11 mouse cellular contexts compared by ENCODE assay signal in genomic region chr1:38939608-38940007, GRCm38 (mm10). TPM values are rescaled to one million over a fixed set of nuclear protein-coding genes. Genes with fewer than 3 reads are reported as not detected.
A peak's percentile ranks its signal among the peaks of the same experiment; 100 is the strongest.
DNase-seq lines count a peak whose midpoint lies in the region; ATAC-seq lines count a peak whose summit lies in the region.
"Had no signal": no experiment of that assay in that cellular context is flagged by ENCODE, and none has a peak within 500 bp of the region (broad histone marks: within the 10 kb centered on the region; RNA-seq: fewer than 3 reads in every experiment).

No protein-coding gene starts in this region.

- H3K4me1 ChIP-seq in kidney, embryonic 14.5 days (ENCODE audit: control insufficient read depth, insufficient read depth, low read length): no peaks in the 10 kb centered on the region
- no peaks in the 10 kb centered on the region for H3K4me1 ChIP-seq in limb, embryonic 10.5 days
- no peaks in the 10 kb centered on the region for H3K4me1 ChIP-seq in forebrain, embryonic 16.5 days (replicated peaks; ENCODE audit: control insufficient read depth, insufficient read depth, low read length)

- H3K27ac ChIP-seq in kidney, embryonic 14.5 days (ENCODE audit: low read depth, low read length): no peak overlapping the region
- no peak overlapping the region for H3K27ac ChIP-seq in limb, embryonic 10.5 days
- H3K27ac ChIP-seq in forebrain, embryonic 16.5 days (ENCODE audit: low read length): no peak overlapping the region

- no peak overlapping the region for H3K4me3 ChIP-seq in kidney, embryonic 14.5 days (ENCODE audit: low read length)
- no peak overlapping the region for H3K4me3 ChIP-seq in limb, embryonic 10.5 days
- no peak overlapping the region for H3K4me3 ChIP-seq in forebrain, embryonic 16.5 days (replicated peaks; ENCODE audit: low read length)

- DNase-seq in kidney, postnatal 4 days: peak; percentile 77 to 79
- DNase-seq in B cell, adult 2 months: peak; percentile 19 to 25
- DNase-seq in adipocyte (ENCODE audit: low spot score): peak; percentile 22
- DNase-seq in limb, embryonic 10.5 days (ENCODE audit: low spot score): peak; percentile 74
- no peak for DNase-seq in c-Kit-positive CD71-positive TER-119-positive erythroid progenitor cells, embryonic 14.5 days (ENCODE audit: low spot score)
- DNase-seq: kidney, adult 9 months had no signal

- no peaks in the 10 kb centered on the region for H3K9me3 ChIP-seq in kidney, embryonic 14.5 days (ENCODE audit: control insufficient read depth, low read length)
- H3K9me3 ChIP-seq in limb, embryonic 10.5 days (replicated peaks): no peaks in the 10 kb centered on the region
- no peaks in the 10 kb centered on the region for H3K9me3 ChIP-seq in forebrain, embryonic 16.5 days (ENCODE audit: control insufficient read depth, low read length)

- no peak overlapping the region for H3K9ac ChIP-seq in kidney, embryonic 14.5 days (ENCODE audit: low read depth, low read length)
- H3K9ac ChIP-seq in forebrain, embryonic 16.5 days (replicated peaks; ENCODE audit: low read depth, low read length): no peak overlapping the region

- 4% methylated on average over 5 of the region's 5 CpGs for WGBS in kidney, embryonic 14.5 days
- WGBS in limb, embryonic 10.5 days: 5% methylated on average over 5 of the region's 5 CpGs
- WGBS in forebrain, embryonic 16.5 days: 6% methylated on average over 5 of the region's 5 CpGs

- no peaks in the 10 kb centered on the region for H3K36me3 ChIP-seq in kidney, embryonic 14.5 days (ENCODE audit: control insufficient read depth, insufficient read depth, low read length)
- no peaks in the 10 kb centered on the region for H3K36me3 ChIP-seq in limb, embryonic 10.5 days
- no peaks in the 10 kb centered on the region for H3K36me3 ChIP-seq in forebrain, embryonic 16.5 days (ENCODE audit: control insufficient read depth, insufficient read depth)

- H3K27me3 ChIP-seq in kidney, embryonic 14.5 days (ENCODE audit: control insufficient read depth, insufficient read depth, low read length): no peaks in the 10 kb centered on the region
- no peaks in the 10 kb centered on the region for H3K27me3 ChIP-seq in limb, embryonic 10.5 days (ENCODE audit: low read depth, poor library complexity, severe bottlenecking)
- H3K27me3 ChIP-seq in forebrain, embryonic 16.5 days (replicated peaks; ENCODE audit: control insufficient read depth, insufficient read depth, low read length): no peaks in the 10 kb centered on the region

- no peak for ATAC-seq in kidney, embryonic 14.5 days (ENCODE audit: low FRiP score, low TSS enrichment)
- no peak for ATAC-seq in megakaryocyte-erythroid progenitor cell, adult 5-6 weeks (replicated peaks; ENCODE audit: low FRiP score, low TSS enrichment, poor library complexity, severe bottlenecking)
- ATAC-seq in forebrain, embryonic 16.5 days: no peak

- no peak overlapping the region for H3K4me2 ChIP-seq in kidney, embryonic 14.5 days (replicated peaks; ENCODE audit: low read depth, low read length)
- H3K4me2 ChIP-seq in forebrain, embryonic 16.5 days (ENCODE audit: low read length): no peak overlapping the region

RNA-seq across cellular contexts. Expression of gene Nms, which starts 0.7 kb away (rescaled TPM):
- polyA plus RNA-seq in kidney, embryonic 14.5 days (2014; fragmentation: Nextera tagmentation; extraction: Ambion mirVana): not detected in 2 replicates
- not detected in 2 replicates for polyA plus RNA-seq in limb, embryonic 10.5 days (2016; fragmentation: Nextera tagmentation; extraction: Ambion mirVana)
- not detected in 2 replicates for total RNA-seq in megakaryocyte-erythroid progenitor cell, adult 5-6 weeks (2014; fragmentation: Nextera tagmentation)
- total RNA-seq in megakaryocyte-erythroid progenitor cell, adult 5-6 weeks (2017): not detected in 2 replicates
- polyA plus RNA-seq in forebrain, embryonic 16.5 days (2015; fragmentation: Nextera tagmentation; extraction: Ambion mirVana): 0.37 TPM in 2 replicates
- polyA plus RNA-seq: frontal cortex, adult 2 months; liver, embryonic 16.5 days had no signal

RNA-seq across cellular contexts. Expression of gene Chst10, which starts 41.6 kb away (rescaled TPM):
- 4.5 and 7.2 TPM in 2 replicates for polyA plus RNA-seq in kidney, embryonic 14.5 days (2014; fragmentation: Nextera tagmentation; extraction: Ambion mirVana)
- 6.2 and 7.0 TPM in 2 replicates for polyA plus RNA-seq in limb, embryonic 10.5 days (2016; fragmentation: Nextera tagmentation; extraction: Ambion mirVana)
- total RNA-seq in megakaryocyte-erythroid progenitor cell, adult 5-6 weeks (2014; fragmentation: Nextera tagmentation): 10.0 and 12.8 TPM in 2 replicates
- total RNA-seq in megakaryocyte-erythroid progenitor cell, adult 5-6 weeks (2017): 1.2 and 1.4 TPM in 2 replicates
- 47.1 and 55.8 TPM in 2 replicates for polyA plus RNA-seq in forebrain, embryonic 16.5 days (2015; fragmentation: Nextera tagmentation; extraction: Ambion mirVana)

RNA-seq across cellular contexts. Expression of gene Pdcl3, which starts 45.8 kb away (rescaled TPM):
- polyA plus RNA-seq in kidney, embryonic 14.5 days (2014; fragmentation: Nextera tagmentation; extraction: Ambion mirVana): 166 and 207 TPM in 2 replicates
- 148 and 150 TPM in 2 replicates for polyA plus RNA-seq in limb, embryonic 10.5 days (2016; fragmentation: Nextera tagmentation; extraction: Ambion mirVana)
- total RNA-seq in megakaryocyte-erythroid progenitor cell, adult 5-6 weeks (2014; fragmentation: Nextera tagmentation): 38.1 and 43.7 TPM in 2 replicates
- 36.6 and 60.5 TPM in 2 replicates for total RNA-seq in megakaryocyte-erythroid progenitor cell, adult 5-6 weeks (2017)
- polyA plus RNA-seq in forebrain, embryonic 16.5 days (2015; fragmentation: Nextera tagmentation; extraction: Ambion mirVana): 175 and 182 TPM in 2 replicates
